Mouse (Mus musculus): ENCODE data around the gene Txnl4b. TPM values are rescaled to one million over a fixed set of nuclear protein-coding genes. Genes with fewer than 3 reads are reported as not detected.

Gene Txnl4b
- polyA plus RNA-seq (2015; fragmentation: Nextera tagmentation; extraction: Ambion mirVana) = 32.2 and 32.4 TPM in 2 replicates

DNA sequence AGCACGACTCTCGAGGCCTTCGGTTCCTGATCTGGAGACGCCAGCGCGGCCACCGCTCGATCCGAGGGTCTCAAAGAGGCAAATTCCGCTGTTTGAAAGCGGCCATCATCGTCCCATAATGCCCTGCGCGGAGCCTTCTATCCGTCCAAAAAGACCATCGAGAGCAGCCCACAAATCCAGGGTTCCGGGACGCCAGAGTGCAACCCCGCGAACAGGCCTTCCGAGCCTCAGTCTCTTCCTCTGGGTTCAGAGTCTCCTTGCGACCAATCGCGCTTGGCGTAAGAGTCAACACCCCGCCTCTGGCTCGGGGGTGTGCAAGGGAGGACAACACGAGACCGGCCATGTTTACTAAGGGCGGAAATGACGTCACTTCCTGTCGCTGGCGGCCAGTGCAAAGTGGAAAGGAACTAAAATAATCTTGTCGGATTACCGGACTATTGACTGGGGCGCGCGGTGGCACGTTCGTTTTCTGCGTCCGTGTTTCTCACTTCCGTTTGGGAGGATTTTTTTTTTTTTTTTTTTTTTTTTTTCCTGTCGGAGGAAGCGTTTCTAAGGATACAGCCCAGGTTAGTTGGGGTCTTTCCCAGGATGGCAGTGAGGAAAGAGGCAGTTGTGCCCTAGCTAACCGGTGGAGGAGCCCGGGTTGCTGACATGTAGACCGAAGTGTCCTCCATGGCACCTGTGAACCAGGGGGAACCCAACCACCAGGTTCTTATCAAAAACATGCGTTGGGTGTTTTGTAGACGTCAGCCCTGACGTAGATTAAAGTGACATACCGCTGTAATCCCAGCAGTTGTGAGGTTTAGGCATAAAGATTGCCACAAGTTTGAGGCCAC, at the start of gene Txnl4b, which contains the start of gene Dhx38:
TSS of gene Txnl4b (plus strand) at position 395 of the 836 bp plus-strand sequence.
TSS of gene Dhx38 (minus strand) at position 364 of the 836 bp plus-strand sequence.

GRCm38 (mm10) chr8:109578900-109579301, 13.2 kb downstream of the Txnl4b start, which contains the start of gene Hp:
Hp (minus strand) TSS chr8:109579172.

GRCm38 (mm10) chr8:109608271-109609152, 42.8 kb downstream of the Txnl4b start, which contains the start of gene Dhodh:
Dhodh (minus strand) TSS chr8:109608673.

DNA sequence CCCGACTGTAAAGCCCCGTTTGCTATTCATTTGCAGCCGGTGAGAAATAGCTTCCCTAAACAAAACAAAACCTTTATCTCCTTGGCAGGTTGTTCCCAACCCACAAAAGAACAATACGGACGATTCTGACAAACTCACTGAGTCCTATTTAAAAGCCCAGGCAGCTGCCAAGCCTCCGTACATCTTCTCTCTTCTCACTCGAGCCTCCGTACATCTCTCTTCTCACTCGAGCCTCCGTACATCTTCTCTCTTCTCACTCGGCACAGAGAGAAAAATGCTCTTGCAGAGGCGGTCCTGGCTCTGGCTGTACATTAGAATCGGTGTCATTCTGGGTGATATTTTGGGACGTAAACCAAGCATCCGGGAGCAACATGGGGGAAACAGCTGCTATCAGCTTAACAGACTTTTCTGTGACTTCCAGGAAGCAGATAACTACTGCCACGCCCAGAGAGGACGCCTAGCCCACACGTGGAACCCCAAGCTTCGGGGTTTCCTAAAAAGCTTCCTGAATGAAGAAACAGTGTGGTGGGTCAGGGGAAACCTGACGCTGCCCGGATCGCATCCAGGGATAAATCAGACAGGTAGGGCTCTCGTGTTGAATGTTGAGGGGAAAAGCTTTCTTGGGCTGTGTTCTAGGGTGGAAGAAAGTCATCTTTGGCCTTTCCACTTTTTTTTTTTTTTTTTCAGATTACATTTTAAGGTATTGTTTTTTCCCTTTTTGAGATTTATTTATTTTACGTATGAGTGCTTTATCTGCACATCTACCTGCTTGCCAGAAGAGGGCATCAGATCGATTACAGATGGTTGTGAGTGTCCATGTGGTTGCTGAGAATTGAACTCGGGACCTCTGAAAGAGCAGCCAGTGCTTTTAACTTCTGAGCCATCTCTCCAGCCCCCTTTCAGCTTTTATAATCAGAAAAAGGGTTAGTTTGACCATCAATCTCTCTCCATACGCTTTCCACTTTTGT, 48.8 kb downstream of the Txnl4b start, which contains the start of gene Pkd1l3:
TSS of gene Pkd1l3 (plus strand) at position 275 of the 968 bp plus-strand sequence.

Other genes with a start within 250 kb of the Txnl4b start
- gene Pmfbp1, start 71.9 kb upstream of the Txnl4b start, polyA plus RNA-seq (2015; fragmentation: Nextera tagmentation; extraction: Ambion mirVana) = 0.72 and 0.75 TPM in 2 replicates
- gene Dhx38, start within 50 bp of the Txnl4b start, polyA plus RNA-seq (2015; fragmentation: Nextera tagmentation; extraction: Ambion mirVana) = 9.6 and 9.9 TPM in 2 replicates
- gene Hp, start 13.3 kb downstream of the Txnl4b start, polyA plus RNA-seq (2015; fragmentation: Nextera tagmentation; extraction: Ambion mirVana) = 0.68 and 1.5 TPM in 2 replicates
- gene Dhodh, start 42.8 kb downstream of the Txnl4b start, polyA plus RNA-seq (2015; fragmentation: Nextera tagmentation; extraction: Ambion mirVana) = 26.2 and 28.4 TPM in 2 replicates
- gene Pkd1l3, start 48.6 kb downstream of the Txnl4b start, polyA plus RNA-seq (2015; fragmentation: Nextera tagmentation; extraction: Ambion mirVana) = 0.04 and 0.09 TPM in 2 replicates
- gene Ist1, start 127.4 kb downstream of the Txnl4b start, polyA plus RNA-seq (2015; fragmentation: Nextera tagmentation; extraction: Ambion mirVana) = 94.0 and 96.8 TPM in 2 replicates
- gene Zfp821, start 139.7 kb downstream of the Txnl4b start, polyA plus RNA-seq (2015; fragmentation: Nextera tagmentation; extraction: Ambion mirVana) = 44.2 and 46.4 TPM in 2 replicates
- 2.3 and 2.7 TPM in 2 replicates for gene Atxn1l, start 171.8 kb downstream of the Txnl4b start, polyA plus RNA-seq (2015; fragmentation: Nextera tagmentation; extraction: Ambion mirVana)
- gene Ap1g1, start 212.7 kb downstream of the Txnl4b start, polyA plus RNA-seq (2015; fragmentation: Nextera tagmentation; extraction: Ambion mirVana) = 31.9 and 32.2 TPM in 2 replicates